Mouse (Mus musculus): ENCODE data around the gene Pigw.
A peak's percentile ranks its signal among the peaks of the same experiment; 100 is the strongest.

The Pigw gene

GRCm38 (mm10) chr11:84879772-84880464 is at the start of gene Pigw, which contains the start of gene Myo19:
Pigw (minus strand) TSS chr11:84880285.
Myo19 (plus strand) TSS chr11:84880148.
- peak; percentile 50 for DNase-seq (ENCODE audit: low read depth, low spot score)

- no peak for DNase-seq (ENCODE audit: low read depth, low spot score)
Measured at GRCm38 (mm10) chr11:84920981-84921380, 40.9 kb upstream of the Pigw start.

- no peak for DNase-seq (ENCODE audit: low read depth, low spot score)
Measured at GRCm38 (mm10) chr11:84919951-84920350, 39.9 kb upstream of the Pigw start.

GRCm38 (mm10) chr11:84919276-84919675 is 39.2 kb upstream of the Pigw start:
- DNase-seq (ENCODE audit: low read depth, low spot score) = no peak

- DNase-seq (ENCODE audit: low read depth, low spot score) = peak; percentile 57
Measured at GRCm38 (mm10) chr11:84918425-84918824, 38.3 kb upstream of the Pigw start.

GRCm38 (mm10) chr11:84916703-84917300 is 36.7 kb upstream of the Pigw start:
- no peak for DNase-seq (ENCODE audit: low read depth, low spot score)

GRCm38 (mm10) chr11:84916053-84916702 is 36.1 kb upstream of the Pigw start, which contains the start of gene Znhit3:
Znhit3 (minus strand) TSS chr11:84916366.
- peak; percentile 81 for DNase-seq (ENCODE audit: low read depth, low spot score)

GRCm38 (mm10) chr11:84914673-84915072 is 34.6 kb upstream of the Pigw start:
- no peak for DNase-seq (ENCODE audit: low read depth, low spot score)

GRCm38 (mm10) chr11:84910411-84910810 is 30.3 kb upstream of the Pigw start:
- no peak for DNase-seq (ENCODE audit: low read depth, low spot score)

GRCm38 (mm10) chr11:84908480-84908879 is 28.4 kb upstream of the Pigw start:
- no peak for DNase-seq (ENCODE audit: low read depth, low spot score)

GRCm38 (mm10) chr11:84907081-84907480 is 27.0 kb upstream of the Pigw start:
- no peak for DNase-seq (ENCODE audit: low read depth, low spot score)

GRCm38 (mm10) chr11:84904597-84905144 is 24.6 kb upstream of the Pigw start:
- DNase-seq (ENCODE audit: low read depth, low spot score) = no peak

GRCm38 (mm10) chr11:84893113-84893512 is 13.0 kb upstream of the Pigw start:
- no peak for DNase-seq (ENCODE audit: low read depth, low spot score)

GRCm38 (mm10) chr11:84891705-84892104 is 11.6 kb upstream of the Pigw start:
- no peak for DNase-seq (ENCODE audit: low read depth, low spot score)

GRCm38 (mm10) chr11:84889492-84889891 is 9.4 kb upstream of the Pigw start:
- DNase-seq (ENCODE audit: low read depth, low spot score) = no peak

GRCm38 (mm10) chr11:84888025-84888424 is 7.9 kb upstream of the Pigw start:
- DNase-seq (ENCODE audit: low read depth, low spot score) = no peak

GRCm38 (mm10) chr11:84886767-84887511 is 6.9 kb upstream of the Pigw start:
- DNase-seq (ENCODE audit: low read depth, low spot score) = no peak

GRCm38 (mm10) chr11:84886236-84886635 is 6.2 kb upstream of the Pigw start:
- no peak for DNase-seq (ENCODE audit: low read depth, low spot score)

- DNase-seq (ENCODE audit: low read depth, low spot score) = no peak
Measured at GRCm38 (mm10) chr11:84885238-84885637, 5.2 kb upstream of the Pigw start.

GRCm38 (mm10) chr11:84882346-84882745 is 2.3 kb upstream of the Pigw start:
- no peak for DNase-seq (ENCODE audit: low read depth, low spot score)

GRCm38 (mm10) chr11:84880971-84881370 is 886 bp upstream of the Pigw start:
- no peak for DNase-seq (ENCODE audit: low read depth, low spot score)
